16 mouse cellular contexts compared by ENCODE assay signal in genomic region chr3:55466348-55466747, GRCm38 (mm10). TPM values are rescaled to one million over a fixed set of nuclear protein-coding genes. Genes with fewer than 3 reads are reported as not detected.
DNase-seq lines count a peak whose midpoint lies in the region; ATAC-seq and TF ChIP-seq lines count a peak whose summit lies in the region.
"Had no signal": no experiment of that assay in that cellular context is flagged by ENCODE, and none has a peak within 500 bp of the region (broad histone marks: within the 10 kb centered on the region; RNA-seq: fewer than 3 reads in every experiment).

No protein-coding gene starts in this region.

- DNase-seq in cerebellum, adult 9-10 months = peak; percentile 75
- no peak for DNase-seq in cerebellum, adult 8-10 months
- no peak for DNase-seq in kidney, postnatal 0 days (ENCODE audit: low spot score)
- DNase-seq in kidney, adult 8-10 months = no peak
- peak; percentile 68 for DNase-seq in right cerebral cortex, adult 18-20 months
- DNase-seq in right cerebral cortex, postnatal 25 days = no peak
- peak; percentile 37 for DNase-seq in right cerebral cortex, postnatal 4 days
- DNase-seq in embryo, embryonic 10.5 days (ENCODE audit: low spot score) = no peak
- DNase-seq: B cell, adult 2 months; heart, adult 18-20 months; kidney, adult 2 months; lung, adult 18-20 months; thymus, postnatal 4 days had no signal

- no peak overlapping the region for H3K9ac ChIP-seq in kidney, postnatal 0 days (ENCODE audit: low read depth, low read length)

- H3K27me3 ChIP-seq in kidney, postnatal 0 days (ENCODE audit: insufficient read depth, low read length) = no peaks in the 10 kb centered on the region

- H3K4me1 ChIP-seq in kidney, postnatal 0 days (replicated peaks; ENCODE audit: insufficient read depth, low read length) = no peaks in the 10 kb centered on the region

- WGBS in kidney, postnatal 0 days = 53% methylated on average over 9 of the region's 9 CpGs

- no peak overlapping the region for H3K4me3 ChIP-seq in kidney, postnatal 0 days (replicated peaks; ENCODE audit: low read depth, low read length)

- no peaks in the 10 kb centered on the region for H3K36me3 ChIP-seq in kidney, postnatal 0 days (ENCODE audit: insufficient read depth, low read length)
- H3K36me3 ChIP-seq: G1E had no signal

- no peak overlapping the region for H3K27ac ChIP-seq in kidney, postnatal 0 days

- TF ChIP-seq CTCF in kidney, postnatal 0 days (IDR thresholded peaks at IDR 0.05; ENCODE audit: low read depth) = peak; percentile 19; the same call in 1 of the 2 replicates

- H3K9me3 ChIP-seq in kidney, postnatal 0 days (replicated peaks; ENCODE audit: low read length) = no peaks in the 10 kb centered on the region

- no peak for ATAC-seq in kidney, postnatal 0 days (replicated peaks; ENCODE audit: low FRiP score, low read depth)

- peak overlapping the region; percentile 9 for H3K4me2 ChIP-seq in kidney, postnatal 0 days (ENCODE audit: low read length)

RNA-seq across cellular contexts. Expression of gene Gm21954, which starts 5.7 kb away (rescaled TPM):
- not detected in 2 replicates for polyA plus RNA-seq in kidney, postnatal 0 days (2015; fragmentation: Nextera tagmentation; extraction: Ambion mirVana)
- polyA plus RNA-seq: embryonic facial prominence, embryonic 11.5 days; frontal cortex, adult 2 months; G1E; kidney, adult 2 months had no signal

Comparison
In these comparisons a context has a peak if more than half of its experiments do, and no peak if none do; other contexts are left out.
1. DNase-seq: peak in cerebellum, adult 9-10 months (single experiment), right cerebral cortex, adult 18-20 months (single experiment) and right cerebral cortex, postnatal 4 days (single experiment); none in cerebellum, adult 8-10 months (single experiment), kidney, postnatal 0 days (single experiment), kidney, adult 8-10 months (0 of 2), right cerebral cortex, postnatal 25 days (single experiment) and embryo, embryonic 10.5 days (single experiment).